Mouse (Mus musculus) right cerebral cortex, adult 18-20 months (tissue): ENCODE results near the gene Fastkd5.
A peak's percentile ranks its signal among the peaks of the same experiment; 100 is the strongest.
"Not testable (repeated sequence)": the region's sequence is repeated elsewhere in the genome, so short reads cannot be mapped to it uniquely, and the experiment has no call there.

Experiments
- DNase-seq: peaks from one replicate; pipeline ENCODE4 v3.0.0; 2022; ENCODE audit warnings: mixed read lengths

The Fastkd5 gene

DNA sequence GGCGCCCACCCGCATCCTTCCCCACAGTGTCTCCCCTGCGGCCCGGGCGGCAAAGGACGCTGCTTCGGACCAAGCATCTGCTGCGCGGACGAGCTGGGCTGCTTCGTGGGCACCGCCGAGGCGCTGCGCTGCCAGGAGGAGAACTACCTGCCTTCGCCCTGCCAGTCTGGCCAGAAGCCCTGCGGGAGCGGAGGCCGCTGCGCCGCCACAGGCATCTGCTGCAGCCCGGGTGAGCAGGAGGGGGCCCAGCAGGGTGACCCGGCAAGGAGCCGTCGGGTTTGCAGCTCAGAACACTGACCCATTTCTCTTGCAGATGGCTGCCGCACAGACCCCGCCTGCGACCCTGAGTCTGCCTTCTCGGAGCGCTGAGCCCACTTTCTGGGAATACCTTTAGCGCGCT lies 53.3 kb downstream of the Fastkd5 start:
- DNase-seq: not testable (repeated sequence)

GRCm38 (mm10) chr2:130575873-130576272 lies 54.0 kb downstream of the Fastkd5 start, which contains the start of gene Oxt:
TSS of gene Oxt (plus strand) at chr2:130576173.
- no peak for DNase-seq

DNA sequence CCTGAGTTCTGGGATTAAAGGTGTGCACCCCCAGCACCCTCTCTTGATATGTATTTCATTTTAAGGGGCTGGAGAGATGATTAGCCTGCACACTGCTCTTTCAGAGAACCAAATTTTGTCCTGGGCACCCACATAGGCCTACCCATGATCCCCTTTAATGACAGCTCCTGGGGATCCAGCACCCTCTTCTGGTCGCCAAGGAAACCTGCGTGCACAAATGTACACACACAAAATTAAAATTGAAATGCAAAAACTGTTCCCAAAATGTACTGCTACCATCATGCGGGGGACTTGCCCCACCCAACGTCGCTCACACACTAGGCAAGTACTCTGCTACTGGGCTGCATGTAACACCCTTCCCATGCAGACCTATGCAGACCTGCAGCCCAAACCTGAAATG lies 54.9 kb downstream of the Fastkd5 start:
- DNase-seq: no peak

GRCm38 (mm10) chr2:130569926-130570325 lies 59.9 kb downstream of the Fastkd5 start:
- DNase-seq: no peak

- no peak for DNase-seq
These were observed 60.9 kb downstream of the Fastkd5 start for GRCm38 (mm10) chr2:130568921-130569320.

GRCm38 (mm10) chr2:130564983-130565382 lies 64.8 kb downstream of the Fastkd5 start:
- no peak for DNase-seq

DNA sequence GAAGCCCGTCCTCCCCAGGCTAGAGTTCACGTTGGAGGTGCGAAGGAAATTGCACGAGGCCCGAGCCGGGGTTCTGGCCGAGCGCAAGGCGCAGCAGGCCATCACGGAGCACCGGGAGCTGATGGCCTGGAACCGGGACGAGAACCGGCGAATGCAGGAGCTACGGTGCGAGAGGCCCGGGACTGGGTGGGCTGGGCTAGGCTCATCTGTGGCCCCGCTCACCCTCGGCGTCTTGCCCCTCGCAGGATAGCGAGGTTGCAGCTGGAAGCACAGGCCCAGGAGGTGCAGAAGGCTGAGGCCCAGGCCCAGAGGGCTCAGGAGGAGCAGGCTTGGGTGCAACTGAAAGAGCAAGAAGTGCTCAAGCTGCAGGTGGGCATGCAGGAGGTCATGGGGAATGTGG lies 65.8 kb downstream of the Fastkd5 start:
- DNase-seq: peak; percentile 30
